Mouse (Mus musculus): Measurements from ENCODE around the gene Sfxn1. TPM values are rescaled to one million over a fixed set of nuclear protein-coding genes. Genes with fewer than 3 reads are reported as not detected.

Sfxn1 gene
- polyA plus RNA-seq, 1 experiment from 2014 or later, result 89.1 TPM

- H3K9me3 ChIP-seq (replicated peaks), result no peaks in the 10 kb centered on the region
- ATAC-seq, result no peak
- H3K9ac ChIP-seq, result no peak overlapping the region
- peaks cover 38% of the 10 kb centered on the region for H3K36me3 ChIP-seq
- 55% methylated on average over 12 of the region's 12 CpGs for WGBS (ENCODE audit: insufficient replicate concordance)
- 0 out of 2 replicates have a peak overlapping the region, but pooled peaks have one; percentile 15 for H3K27ac ChIP-seq
- no peak overlapping the region for H3K4me3 ChIP-seq
- H3K27me3 ChIP-seq (replicated peaks), result no peaks in the 10 kb centered on the region
- H3K4me2 ChIP-seq, result no peak overlapping the region
- peaks cover 68% of the 10 kb centered on the region for H3K4me1 ChIP-seq
Observed at GRCm38 (mm10) chr13:54079782-54080759, 8.4 kb downstream of the Sfxn1 start.

- H3K27me3 ChIP-seq (replicated peaks), result no peaks in the 10 kb centered on the region
- no peak for ATAC-seq
- peaks cover 63% of the 10 kb centered on the region for H3K4me1 ChIP-seq
- H3K9ac ChIP-seq, result no peak overlapping the region
- H3K9me3 ChIP-seq (replicated peaks), result no peaks in the 10 kb centered on the region
- H3K27ac ChIP-seq, result no peak overlapping the region
- H3K4me3 ChIP-seq, result no peak overlapping the region
- WGBS (ENCODE audit: insufficient replicate concordance), result 77% methylated on average over 1 of the region's 1 CpGs
- peaks cover 40% of the 10 kb centered on the region for H3K36me3 ChIP-seq
- H3K4me2 ChIP-seq, result no peak overlapping the region
Observed at GRCm38 (mm10) chr13:54080785-54081184, 9.1 kb downstream of the Sfxn1 start.

GRCm38 (mm10) chr13:54082946-54083345 lies 11.3 kb downstream of the Sfxn1 start:
- H3K27ac ChIP-seq, result no peak overlapping the region
- no peak overlapping the region for H3K4me3 ChIP-seq
- 36% methylated on average over 5 of the region's 5 CpGs for WGBS (ENCODE audit: insufficient replicate concordance)
- H3K27me3 ChIP-seq (replicated peaks), result no peaks in the 10 kb centered on the region
- H3K4me2 ChIP-seq, result no peak overlapping the region
- H3K4me1 ChIP-seq, result peaks cover 47% of the 10 kb centered on the region
- H3K9ac ChIP-seq, result no peak overlapping the region
- no peak for ATAC-seq
- H3K9me3 ChIP-seq (replicated peaks), result no peaks in the 10 kb centered on the region
- H3K36me3 ChIP-seq, result peaks cover 47% of the 10 kb centered on the region

GRCm38 (mm10) chr13:54084178-54084577 lies 12.5 kb downstream of the Sfxn1 start:
- Histone ChIP-seq H3K27ac (no peak overlapping the region), H3K9me3 (replicated peaks) (no peaks in the 10 kb centered on the region), H3K36me3 (peaks cover 57% of the 10 kb centered on the region), H3K4me2 (no peak overlapping the region), H3K4me3 (no peak overlapping the region), H3K27me3 (replicated peaks) (no peaks in the 10 kb centered on the region), H3K4me1 (peaks cover 35% of the 10 kb centered on the region), H3K9ac (no peak overlapping the region)
- WGBS (ENCODE audit: insufficient replicate concordance), result 68% methylated on average over 4 of the region's 4 CpGs
- ATAC-seq, result no peak

- Histone ChIP-seq H3K9me3 (replicated peaks) (no peaks in the 10 kb centered on the region), H3K9ac (no peak overlapping the region), H3K4me3 (no peak overlapping the region), H3K27me3 (replicated peaks) (no peaks in the 10 kb centered on the region), H3K4me1 (peaks cover 28% of the 10 kb centered on the region), H3K36me3 (peaks cover 61% of the 10 kb centered on the region), H3K27ac (no peak overlapping the region), H3K4me2 (no peak overlapping the region)
- WGBS (ENCODE audit: insufficient replicate concordance), result 81% methylated on average over 5 of the region's 5 CpGs
- ATAC-seq, result no peak
Observed at GRCm38 (mm10) chr13:54084826-54085225, 13.2 kb downstream of the Sfxn1 start.

GRCm38 (mm10) chr13:54085266-54085665 lies 13.6 kb downstream of the Sfxn1 start:
- WGBS (ENCODE audit: insufficient replicate concordance), result 87% methylated on average over 18 of the region's 18 CpGs
- Histone ChIP-seq H3K9ac (no peak overlapping the region), H3K27ac (no peak overlapping the region), H3K36me3 (peaks cover 65% of the 10 kb centered on the region), H3K4me2 (no peak overlapping the region), H3K4me1 (peaks cover 24% of the 10 kb centered on the region), H3K27me3 (replicated peaks) (no peaks in the 10 kb centered on the region), H3K4me3 (no peak overlapping the region), H3K9me3 (replicated peaks) (no peaks in the 10 kb centered on the region)
- ATAC-seq, result no peak

- Histone ChIP-seq H3K9ac (no peak overlapping the region), H3K4me3 (no peak overlapping the region), H3K9me3 (replicated peaks) (no peaks in the 10 kb centered on the region), H3K4me2 (no peak overlapping the region), H3K36me3 (peaks cover 100% of the 10 kb centered on the region), H3K27me3 (replicated peaks) (no peaks in the 10 kb centered on the region), H3K27ac (no peak overlapping the region), H3K4me1 (no peaks in the 10 kb centered on the region)
- 60% methylated on average over 6 of the region's 6 CpGs for WGBS (ENCODE audit: insufficient replicate concordance)
- ATAC-seq, result no peak
Observed at GRCm38 (mm10) chr13:54091719-54092118, 20.1 kb downstream of the Sfxn1 start.

- Histone ChIP-seq H3K27me3 (replicated peaks) (no peaks in the 10 kb centered on the region), H3K4me1 (no peaks in the 10 kb centered on the region), H3K9ac (no peak overlapping the region), H3K36me3 (peaks cover 99% of the 10 kb centered on the region), H3K4me2 (no peak overlapping the region), H3K9me3 (replicated peaks) (no peaks in the 10 kb centered on the region), H3K27ac (no peak overlapping the region), H3K4me3 (no peak overlapping the region)
- 79% methylated on average over 4 of the region's 4 CpGs for WGBS (ENCODE audit: insufficient replicate concordance)
- ATAC-seq, result no peak
Observed at GRCm38 (mm10) chr13:54094349-54094748, 22.7 kb downstream of the Sfxn1 start.

GRCm38 (mm10) chr13:54094963-54095362 lies 23.3 kb downstream of the Sfxn1 start:
- WGBS (ENCODE audit: insufficient replicate concordance), result 85% methylated on average over 6 of the region's 6 CpGs
- H3K27ac ChIP-seq, result no peak overlapping the region
- no peaks in the 10 kb centered on the region for H3K27me3 ChIP-seq (replicated peaks)
- H3K4me2 ChIP-seq, result no peak overlapping the region
- no peak overlapping the region for H3K4me3 ChIP-seq
- H3K4me1 ChIP-seq, result no peaks in the 10 kb centered on the region
- no peaks in the 10 kb centered on the region for H3K9me3 ChIP-seq (replicated peaks)
- H3K9ac ChIP-seq, result no peak overlapping the region
- H3K36me3 ChIP-seq, result peaks cover 99% of the 10 kb centered on the region
- no peak for ATAC-seq

GRCm38 (mm10) chr13:54095721-54096120 lies 24.1 kb downstream of the Sfxn1 start:
- Histone ChIP-seq H3K9ac (no peak overlapping the region), H3K4me3 (no peak overlapping the region), H3K27me3 (replicated peaks) (no peaks in the 10 kb centered on the region), H3K9me3 (replicated peaks) (no peaks in the 10 kb centered on the region), H3K36me3 (peaks cover 99% of the 10 kb centered on the region), H3K4me2 (no peak overlapping the region), H3K4me1 (0 out of 2 replicates have a peak, but pooled peaks cover 2% of the 10 kb centered on the region), H3K27ac (no peak overlapping the region)
- WGBS (ENCODE audit: insufficient replicate concordance), result 72% methylated on average over 8 of the region's 8 CpGs
- no peak for ATAC-seq

- Histone ChIP-seq H3K9ac (no peak overlapping the region), H3K4me2 (no peak overlapping the region), H3K4me1 (0 out of 2 replicates have a peak, but pooled peaks cover 4% of the 10 kb centered on the region), H3K36me3 (peaks cover 97% of the 10 kb centered on the region), H3K4me3 (no peak overlapping the region), H3K9me3 (replicated peaks) (no peaks in the 10 kb centered on the region), H3K27me3 (replicated peaks) (no peaks in the 10 kb centered on the region), H3K27ac (no peak overlapping the region)
- ATAC-seq, result no peak
- 84% methylated on average over 4 of the region's 4 CpGs for WGBS (ENCODE audit: insufficient replicate concordance)
Observed at GRCm38 (mm10) chr13:54097227-54097626, 25.6 kb downstream of the Sfxn1 start.

GRCm38 (mm10) chr13:54097797-54098196 lies 26.1 kb downstream of the Sfxn1 start:
- H3K36me3 ChIP-seq, result peaks cover 97% of the 10 kb centered on the region
- WGBS (ENCODE audit: insufficient replicate concordance), result 83% methylated on average over 6 of the region's 6 CpGs
- no peak overlapping the region for H3K4me2 ChIP-seq
- no peaks in the 10 kb centered on the region for H3K9me3 ChIP-seq (replicated peaks)
- no peaks in the 10 kb centered on the region for H3K27me3 ChIP-seq (replicated peaks)
- no peak overlapping the region for H3K27ac ChIP-seq
- 0 out of 2 replicates have a peak, but pooled peaks cover 4% of the 10 kb centered on the region for H3K4me1 ChIP-seq
- ATAC-seq, result no peak
- no peak overlapping the region for H3K9ac ChIP-seq
- H3K4me3 ChIP-seq, result no peak overlapping the region
